Mouse (Mus musculus) CH12.LX (cell line): ENCODE measurements around the gene Zscan5b. TPM values are rescaled to one million over a fixed set of nuclear protein-coding genes. Genes with fewer than 3 reads are reported as not detected.

Source experiments
- DNase-seq: peaks from one replicate; pipeline ENCODE4 v3.0.0-alpha.2; 2013; ENCODE audit errors: extremely low read depth
- H3K27ac ChIP-seq: 2 replicates; pipeline ENCODE4 v1.5.1; 2012; ENCODE audit warnings: low read depth, mild to moderate bottlenecking, control low read depth, moderate library complexity; ENCODE audit not compliant: insufficient read depth
- H3K27me3 ChIP-seq: replicated peaks from 2 replicates; pipeline ENCODE3; 2012; ENCODE audit warnings: inconsistent platforms
- H3K36me3 ChIP-seq, 2 experiments: replicated peaks in 1 of 2; 2 replicates each; pipeline versions ENCODE3 to v1.6.1; 2012; ENCODE audit warnings: inconsistent platforms in 1 of 2, low read length in 1 of 2, mild to moderate bottlenecking in 1 of 2, mixed read lengths in 1 of 2, moderate library complexity in 1 of 2; ENCODE audit not compliant: control insufficient read depth in 1 of 2, insufficient read depth in 1 of 2
- H3K4me1 ChIP-seq, 2 experiments: 2 replicates each; pipeline ENCODE4 v1.6.1; 2012; ENCODE audit warnings: inconsistent platforms in 1 of 2, moderate library complexity in 1 of 2; ENCODE audit not compliant: insufficient read depth in 2 of 2, control insufficient read depth in 1 of 2
- H3K4me2 ChIP-seq: 2 replicates; pipeline ENCODE4 v1.6.1; 2012; ENCODE audit warnings: low read depth, mild to moderate bottlenecking, control low read depth; ENCODE audit not compliant: poor library complexity, insufficient read depth, severe bottlenecking
- H3K4me3 ChIP-seq, 3 experiments: fragments of 150-350 bp in 1 of 3; sonication (generic) in 1 of 3; replicated peaks in 1 of 3; 2 replicates each; pipeline versions ENCODE3 to v1.5.1; 2011 to 2012; ENCODE audit warnings: low read depth in 2 of 3, low read length in 2 of 3, mild to moderate bottlenecking in 2 of 3, moderate library complexity in 2 of 3, control low read depth in 1 of 3, improper control_type of control experiment in 1 of 3, inconsistent platforms in 1 of 3, mixed read lengths in 1 of 3; ENCODE audit not compliant: poor library complexity in 1 of 3
- H3K79me2 ChIP-seq: replicated peaks from 2 replicates; pipeline ENCODE4 v1.6.1; 2012; ENCODE audit warnings: mild to moderate bottlenecking, moderate library complexity; ENCODE audit not compliant: control insufficient read depth, poor library complexity, insufficient read depth, severe bottlenecking; ENCODE audit errors: extremely low read depth
- H3K9ac ChIP-seq: 2 replicates; pipeline ENCODE4 v1.6.1; 2012; ENCODE audit warnings: low read depth, mild to moderate bottlenecking, control low read depth, moderate library complexity; ENCODE audit not compliant: insufficient read depth
- H3K9me3 ChIP-seq: replicated peaks from 2 replicates; pipeline ENCODE3; 2012; ENCODE audit warnings: low read length, inconsistent platforms, mixed read lengths
- BHLHE40 ChIP-seq: IDR thresholded peaks from 2 replicates; pipeline ENCODE4 v1.6.1; 2011; ENCODE audit warnings: mild to moderate bottlenecking, low read depth, low read length, improper control_type of control experiment
- CHD1 ChIP-seq: IDR thresholded peaks from 2 replicates; pipeline ENCODE4 v1.6.1; 2012; ENCODE audit warnings: low read depth, low read length, improper control_type of control experiment, inconsistent platforms
- CHD2 ChIP-seq: IDR thresholded peaks from 2 replicates; pipeline ENCODE4 v1.6.1; 2011; ENCODE audit warnings: low read length, improper control_type of control experiment
- E2F4 ChIP-seq: IDR thresholded peaks from 2 replicates; pipeline ENCODE4 v1.6.1; 2011; ENCODE audit warnings: low read depth, low read length, improper control_type of control experiment; ENCODE audit not compliant: insufficient replicate concordance
- ELF1 ChIP-seq: IDR thresholded peaks from 2 replicates; pipeline ENCODE4 v1.6.1; 2014; ENCODE audit warnings: low read depth, mild to moderate bottlenecking, inconsistent platforms, low read length, improper control_type of control experiment
- EP300 ChIP-seq: IDR thresholded peaks from 2 replicates; pipeline ENCODE4 v1.6.1; 2011; ENCODE audit warnings: low read length, improper control_type of control experiment
- GABPA ChIP-seq: IDR thresholded peaks from 2 replicates; pipeline ENCODE4 v1.6.1; 2012; ENCODE audit warnings: low read depth, low read length, improper control_type of control experiment, inconsistent platforms; ENCODE audit not compliant: insufficient replicate concordance
- HCFC1 ChIP-seq: IDR thresholded peaks from 2 replicates; pipeline ENCODE4 v1.6.1; 2012; ENCODE audit warnings: low read depth, mild to moderate bottlenecking, inconsistent platforms, low read length, improper control_type of control experiment
- IRF4 ChIP-seq: IDR thresholded peaks from 2 replicates; pipeline ENCODE4 v1.6.1; 2014; ENCODE audit warnings: low read depth, mild to moderate bottlenecking, inconsistent platforms, low read length, improper control_type of control experiment
- KAT2A ChIP-seq: IDR thresholded peaks from 2 replicates; pipeline ENCODE4 v1.6.1; 2012; ENCODE audit warnings: low read length, improper control_type of control experiment, inconsistent platforms; ENCODE audit not compliant: insufficient replicate concordance
- MAFK ChIP-seq: IDR thresholded peaks from 2 replicates; pipeline ENCODE4 v1.6.1; 2011; ENCODE audit warnings: low read length, improper control_type of control experiment; ENCODE audit not compliant: insufficient replicate concordance
- MAX ChIP-seq: IDR thresholded peaks from 2 replicates; pipeline ENCODE4 v1.6.1; 2011; ENCODE audit warnings: low read length, improper control_type of control experiment
- MXI1 ChIP-seq: IDR thresholded peaks from 2 replicates; pipeline ENCODE4 v1.6.1; 2011; ENCODE audit warnings: mild to moderate bottlenecking, low read depth, low read length, improper control_type of control experiment
- MYC ChIP-seq: IDR thresholded peaks from 2 replicates; pipeline ENCODE4 v1.6.1; 2011; ENCODE audit warnings: low read depth, mild to moderate bottlenecking, improper control_type of control experiment, low read length
- NRF1 ChIP-seq: IDR thresholded peaks from 2 replicates; pipeline ENCODE4 v1.6.1; 2014; ENCODE audit warnings: low read depth, mild to moderate bottlenecking, inconsistent platforms, low read length, improper control_type of control experiment, moderate library complexity
- PAX5 ChIP-seq: IDR thresholded peaks from 2 replicates; pipeline ENCODE4 v1.6.1; 2012; ENCODE audit warnings: low read length, inconsistent platforms, mixed read lengths
- POLR2A ChIP-seq: IDR thresholded peaks from 2 replicates; pipeline ENCODE4 v1.6.1; 2011; ENCODE audit warnings: low read depth, mild to moderate bottlenecking, improper control_type of control experiment, low read length
- POLR2AphosphoS2 ChIP-seq: IDR thresholded peaks from 2 replicates; pipeline ENCODE4 v1.6.1; 2011; ENCODE audit warnings: low read depth, low read length, improper control_type of control experiment
- RCOR1 ChIP-seq: conservative IDR thresholded peaks from 2 replicates; pipeline ENCODE4 v1.6.1; 2012; ENCODE audit warnings: low read depth, mild to moderate bottlenecking, inconsistent platforms, low read length, improper control_type of control experiment
- SIN3A ChIP-seq: IDR thresholded peaks from 2 replicates; pipeline ENCODE4 v1.6.1; 2012; ENCODE audit warnings: low read length, improper control_type of control experiment, inconsistent platforms
- SMC3 ChIP-seq: IDR thresholded peaks from 2 replicates; pipeline ENCODE4 v1.6.1; 2011; ENCODE audit warnings: low read depth, low read length, improper control_type of control experiment
- TCF12 ChIP-seq: IDR thresholded peaks from 2 replicates; pipeline ENCODE4 v1.6.1; 2014; ENCODE audit warnings: low read depth, mild to moderate bottlenecking, inconsistent platforms, low read length, improper control_type of control experiment
- USF1 ChIP-seq: IDR thresholded peaks from 2 replicates; pipeline ENCODE4 v1.6.1; 2014; ENCODE audit warnings: low read depth, mild to moderate bottlenecking, inconsistent platforms, low read length, improper control_type of control experiment
- USF2 ChIP-seq: conservative IDR thresholded peaks from 2 replicates; pipeline ENCODE4 v1.6.1; 2011; ENCODE audit warnings: low read depth, low read length, improper control_type of control experiment
- ZNF384 ChIP-seq: IDR thresholded peaks from 2 replicates; pipeline ENCODE4 v1.6.1; 2012; ENCODE audit warnings: low read depth, low read length, improper control_type of control experiment, inconsistent platforms
- dilution Hi-C: fragments of 300-500 bp; cut with MboI; formaldehyde crosslinking; loops from 2 replicates; pipeline ENCODE4 v1.14.3; 2020; ENCODE audit warnings: low sequenced_read_pairs; ENCODE audit not compliant: extremely low pct_unique_long_range_greater_than_20kb, extremely low pct_ligation_motif_present
- in situ Hi-C: fragments of 300-500 bp; cut with MboI; formaldehyde crosslinking; loops from 3 replicates; pipeline ENCODE4 v1.14.3; 2019; ENCODE audit warnings: low sequenced_read_pairs, low pct_ligation_motif_present, low pct_unique_long_range_greater_than_20kb, mixed read lengths
- polyA plus RNA-seq: library from polyadenylated mRNA; unstranded; fragments of >175 nt; gene quantifications from 2 replicates; pipeline ENCODE4 v1.2.1, GENCODE M21; 2012; ENCODE audit warnings: low read depth; ENCODE audit not compliant: insufficient read length
- total RNA-seq, 2 experiments: library from RNA; depleted of rRNA; stranded (reverse); fragments of 300-350 nt in 1 of 2; fragments of >200 nt in 1 of 2; gene quantifications; 2 replicates each; pipeline ENCODE4 v1.2.3; 2012 to 2014

Zscan5b gene
- total and polyA plus RNA-seq, 3 experiments, result not detected

- H3K9me3 ChIP-seq, result peaks cover 3% of the 10 kb centered on the region
- peaks cover 54% of the 10 kb centered on the region for H3K27me3 ChIP-seq
- DNase-seq, result no peak
- TF ChIP-seq USF1 (no peak), ZNF384 (no peak), POLR2AphosphoS2 (no peak), GABPA (no peak), IRF4 (no peak), MAX (no peak), TCF12 (no peak)
- H3K36me3 ChIP-seq, result no peaks in the 10 kb centered on the region
- H3K27ac ChIP-seq, result no peak overlapping the region
- H3K9ac ChIP-seq, result no peak overlapping the region
- H3K4me1 ChIP-seq, result no peaks in the 10 kb centered on the region
- no peak overlapping the region for H3K4me2 ChIP-seq
- dilution Hi-C loops (no loop called here), in situ Hi-C loops (no loop called here)
- H3K79me2 ChIP-seq, result no peaks in the 10 kb centered on the region
- no peak overlapping the region for H3K4me3 ChIP-seq
These were observed 22.5 kb downstream of the Zscan5b start for GRCm38 (mm10) chr7:6244361-6245292.

- in situ Hi-C loops, result no loop called here
- no peaks in the 10 kb centered on the region for H3K4me1 ChIP-seq
- no peak within 1 kb of the TSS for H3K27ac ChIP-seq
- dilution Hi-C loops, result no loop called here
- peaks cover 6% of the 10 kb centered on the region for H3K9me3 ChIP-seq
- peaks cover 51% of the 10 kb centered on the region for H3K27me3 ChIP-seq
- H3K4me2 ChIP-seq, result no peak within 1 kb of the TSS
- no peak within 1 kb of the TSS for H3K9ac ChIP-seq
- H3K36me3 ChIP-seq, result no peaks in the 10 kb centered on the region
- TF ChIP-seq RCOR1, result no peak
- TF ChIP-seq, all 38 proteins: peak for 0
- Histone ChIP-seq H3K79me2 (no peaks in the 10 kb centered on the region), H3K4me3 (no peak within 1 kb of the TSS)
- DNase-seq, result no peak
These were observed 30.3 kb downstream of the Zscan5b start, which contains the start of gene Epp13 for GRCm38 (mm10) chr7:6252410-6252809. Gene Epp13 (plus strand): TSS chr7:6252710.

GRCm38 (mm10) chr7:6254451-6254850 is 32.4 kb downstream of the Zscan5b start:
- Histone ChIP-seq H3K27me3 (peaks cover 52% of the 10 kb centered on the region), H3K4me3 (no peak overlapping the region), H3K79me2 (no peaks in the 10 kb centered on the region), H3K27ac (no peak overlapping the region), H3K36me3 (no peaks in the 10 kb centered on the region), H3K9me3 (peaks cover 4% of the 10 kb centered on the region), H3K4me1 (no peaks in the 10 kb centered on the region), H3K9ac (no peak overlapping the region), H3K4me2 (no peak overlapping the region)
- no peak for DNase-seq
- in situ Hi-C loops, result no loop called here
- dilution Hi-C loops, result no loop called here
- TF ChIP-seq HCFC1, result no peak
- TF ChIP-seq MXI1, result no peak
- TF ChIP-seq USF2, result no peak
- no peak for TF ChIP-seq USF1
- TF ChIP-seq KAT2A, result no peak
- no peak for TF ChIP-seq RCOR1
- no peak for TF ChIP-seq SMC3
- no peak for TF ChIP-seq MYC
- no peak for TF ChIP-seq CHD2
- no peak for TF ChIP-seq NRF1
- no peak for TF ChIP-seq MAFK
- no peak for TF ChIP-seq CHD1
- TF ChIP-seq E2F4, result no peak
- TF ChIP-seq POLR2A, result no peak
- no peak for TF ChIP-seq ELF1
- no peak for TF ChIP-seq EP300
- TF ChIP-seq BHLHE40, result no peak
- no peak for TF ChIP-seq SIN3A
- no peak for TF ChIP-seq IRF4
- TF ChIP-seq PAX5, result no peak
